Mouse (Mus musculus) erythroblast, adult 5-6 weeks (primary cell): ENCODE data around the gene 1700109H08Rik. TPM values are rescaled to one million over a fixed set of nuclear protein-coding genes. Genes with fewer than 3 reads are reported as not detected.
A peak's percentile ranks its signal among the peaks of the same experiment; 100 is the strongest.
"Not testable (repeated sequence)": the region's sequence is repeated elsewhere in the genome, so short reads cannot be mapped to it uniquely, and the experiment has no call there.

Experiments used
- ATAC-seq: replicated peaks from 2 replicates; pipeline ENCODE4 v1.8.0; 2016; ENCODE audit warnings: moderate number of reproducible peaks, mild to moderate bottlenecking, moderate TSS enrichment, inconsistent platforms; ENCODE audit not compliant: poor library complexity, low FRiP score, severe bottlenecking
- total RNA-seq, 2 experiments: library from RNA; stranded (forward) in 1 of 2; stranded (reverse) in 1 of 2; fragments of 150-400 nt in 1 of 2; fragments of 200-764, 138-1000 nt in 1 of 2; gene quantifications; 2 replicates each; pipeline versions ENCODE4 v1.2.3 to v1.2.4; 2015 to 2017; ENCODE audit warnings: low replicate concordance in 2 of 2

Gene 1700109H08Rik
- total RNA-seq (2015; ENCODE audit: low replicate concordance) (6.9 and 17.6 TPM in 2 replicates), total RNA-seq (2017; ENCODE audit: low replicate concordance) (9.5 and 21.3 TPM in 2 replicates)

DNA sequence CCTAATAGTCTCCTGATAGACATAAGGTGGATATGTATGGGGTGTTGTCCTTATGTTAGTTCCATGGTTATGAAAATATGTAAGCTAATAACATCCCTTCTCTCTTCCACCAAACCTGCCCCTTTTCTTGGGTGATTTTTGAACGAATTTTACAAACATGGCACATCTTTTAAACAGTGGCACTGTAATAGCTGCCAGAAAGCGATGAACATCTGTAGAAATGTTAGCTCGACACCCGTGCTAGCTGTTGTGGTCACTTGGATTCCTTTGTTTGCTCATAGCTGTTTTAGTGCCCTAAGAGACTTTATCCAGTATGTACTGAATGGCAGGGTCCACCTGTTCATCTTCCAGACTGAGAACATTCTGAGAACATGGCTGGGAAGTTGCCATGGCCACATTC lies at the start of gene 1700109H08Rik:
Gene 1700109H08Rik (plus strand): TSS at position 301 of the 400 bp plus-strand sequence.
- ATAC-seq: no peak

DNA sequence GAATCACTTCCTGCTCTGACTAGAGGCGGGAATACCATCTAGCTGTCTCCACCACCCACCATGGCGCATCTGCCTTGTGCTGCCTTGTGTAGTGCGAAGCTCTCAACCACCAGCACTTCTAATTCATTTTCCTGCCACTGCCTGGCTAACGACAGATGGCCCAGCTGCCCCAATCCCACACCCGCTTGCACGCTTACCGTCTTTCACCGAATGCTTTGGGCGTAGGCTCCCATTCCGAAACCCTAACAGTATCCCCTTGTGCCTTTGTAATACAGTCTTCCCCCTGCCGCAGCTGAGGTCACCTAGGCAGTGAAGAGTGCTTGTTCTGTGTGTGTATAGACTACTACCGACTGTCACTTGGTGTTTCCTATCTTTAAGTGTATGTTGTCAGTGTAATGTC lies 49.6 kb upstream of the 1700109H08Rik start:
- no peak for ATAC-seq

DNA sequence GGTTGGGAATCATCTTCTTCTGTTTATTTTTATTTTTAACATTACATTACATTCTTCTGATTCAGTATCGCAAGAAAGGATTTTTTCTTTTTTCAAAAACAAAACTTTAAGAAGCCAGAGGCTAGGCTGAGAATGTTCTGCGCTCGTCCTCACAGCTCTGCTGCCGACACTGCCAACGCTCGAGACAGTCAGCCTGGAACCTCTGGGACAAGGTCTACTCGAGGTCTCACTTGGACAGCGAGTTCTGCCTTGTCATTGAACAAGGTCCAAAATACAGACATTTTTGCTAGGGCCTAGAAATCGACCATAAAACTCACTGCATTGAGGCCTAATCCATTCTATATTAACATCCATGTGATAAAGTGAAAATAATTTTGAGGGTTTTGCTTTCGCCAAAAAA lies 48.5 kb upstream of the 1700109H08Rik start:
- no peak for ATAC-seq

DNA sequence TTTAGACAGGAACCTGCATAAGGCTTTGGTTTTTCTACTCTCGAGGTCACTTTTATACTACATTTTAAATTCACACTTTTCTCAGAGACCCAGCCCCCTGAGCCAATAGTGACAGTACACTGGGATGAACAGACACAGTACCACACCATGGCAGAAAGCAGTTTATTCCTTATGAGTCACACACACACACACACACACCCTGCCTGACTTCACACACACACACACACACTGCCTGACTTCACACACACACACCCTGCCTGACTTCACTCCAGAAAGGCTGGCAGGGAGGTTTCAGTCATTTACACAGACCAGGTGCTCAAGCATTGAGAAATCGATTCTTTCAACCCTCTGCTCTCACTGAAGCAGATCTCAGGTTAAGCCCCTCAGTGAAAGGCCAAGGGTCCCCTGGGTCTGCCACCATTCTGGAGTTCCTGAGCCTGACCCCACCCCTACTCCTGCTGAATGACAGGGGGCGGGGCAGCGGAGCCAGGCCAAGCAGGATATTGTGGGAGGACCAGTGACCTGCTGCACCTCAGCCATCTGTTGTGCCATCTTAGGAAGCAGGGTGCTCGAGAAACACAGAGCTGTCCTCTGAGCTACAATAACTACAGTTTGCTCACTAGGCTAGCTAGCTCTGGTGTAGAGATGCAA lies 44.2 kb upstream of the 1700109H08Rik start:
- no peak for ATAC-seq

DNA sequence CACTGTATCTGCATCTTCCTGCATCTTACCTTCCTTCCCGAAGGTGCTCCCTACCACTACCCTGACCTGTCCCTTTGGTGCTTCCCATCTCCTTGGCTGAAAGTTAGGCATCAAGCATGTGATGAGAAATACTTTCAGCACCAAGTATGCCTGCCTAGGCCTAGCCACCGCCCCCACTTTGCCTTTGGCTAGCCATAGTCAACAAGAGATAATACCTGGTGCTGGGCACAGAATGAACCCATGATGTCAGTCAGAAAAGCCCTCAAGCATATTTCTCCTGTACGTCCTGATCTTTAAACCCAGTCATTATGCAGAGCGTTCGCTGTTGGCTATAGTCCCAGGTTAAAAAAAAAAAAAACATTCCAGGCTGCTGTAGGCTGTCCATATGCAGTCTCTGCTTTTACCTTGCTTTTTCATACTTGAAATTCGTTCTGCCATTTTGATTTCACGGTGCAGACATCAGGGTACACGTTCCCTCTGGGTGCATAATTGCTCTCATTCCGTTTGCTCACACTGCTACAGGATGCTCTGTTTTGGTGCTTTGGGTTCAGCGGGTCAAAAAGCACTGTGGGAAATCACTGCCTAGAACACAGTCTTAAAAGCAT lies 41.7 kb upstream of the 1700109H08Rik start:
- no peak for ATAC-seq

DNA sequence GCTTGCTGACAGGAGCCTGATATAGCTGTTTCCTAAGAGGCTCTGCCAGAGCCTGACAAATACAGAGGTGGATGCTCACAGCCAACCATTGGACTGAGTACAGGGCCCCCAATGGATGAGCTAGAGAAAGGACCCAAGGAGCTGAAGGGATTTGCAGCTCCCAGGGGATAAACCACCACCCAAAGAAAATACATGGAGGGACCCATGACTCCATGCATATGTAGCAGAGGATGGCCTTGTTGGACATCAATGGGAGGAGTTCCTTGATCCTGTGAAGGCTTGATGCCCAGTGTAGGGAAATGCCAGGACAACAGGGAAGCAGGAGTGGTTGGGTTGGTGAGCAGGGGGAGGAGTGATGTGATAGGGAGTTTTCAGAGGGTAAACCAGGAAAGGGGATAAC lies 39.3 kb upstream of the 1700109H08Rik start:
- ATAC-seq: not testable (repeated sequence)

DNA sequence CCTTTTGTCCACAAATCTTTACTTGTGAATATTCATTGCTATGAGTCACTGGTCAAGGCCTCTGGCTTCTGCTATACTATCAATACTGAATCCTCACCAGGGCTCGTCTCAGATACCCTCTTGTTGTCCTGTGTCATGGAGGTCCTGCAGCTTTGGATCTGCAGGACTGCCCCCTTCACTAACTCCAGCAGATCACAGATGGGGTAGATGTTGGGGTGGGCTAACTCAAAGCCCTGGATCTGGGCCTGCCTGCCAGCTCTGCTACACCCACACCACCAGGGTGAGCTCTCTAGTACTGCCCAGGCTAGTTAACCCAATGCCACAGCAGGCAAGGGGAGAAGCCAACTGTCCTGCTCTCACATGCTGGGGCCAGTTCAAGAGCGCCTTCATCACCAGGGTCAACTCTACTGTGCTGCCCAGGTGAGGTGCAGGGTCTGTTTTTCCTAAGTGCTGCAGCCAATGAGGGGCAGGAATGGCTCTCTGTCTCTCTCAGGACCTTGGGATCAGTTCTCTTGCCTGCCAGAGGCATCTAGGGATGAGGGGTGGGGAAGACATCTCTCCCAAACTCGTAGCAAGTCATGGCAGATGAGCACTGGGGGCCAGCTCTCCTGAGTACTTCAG lies 34.7 kb upstream of the 1700109H08Rik start:
- ATAC-seq: no peak

DNA sequence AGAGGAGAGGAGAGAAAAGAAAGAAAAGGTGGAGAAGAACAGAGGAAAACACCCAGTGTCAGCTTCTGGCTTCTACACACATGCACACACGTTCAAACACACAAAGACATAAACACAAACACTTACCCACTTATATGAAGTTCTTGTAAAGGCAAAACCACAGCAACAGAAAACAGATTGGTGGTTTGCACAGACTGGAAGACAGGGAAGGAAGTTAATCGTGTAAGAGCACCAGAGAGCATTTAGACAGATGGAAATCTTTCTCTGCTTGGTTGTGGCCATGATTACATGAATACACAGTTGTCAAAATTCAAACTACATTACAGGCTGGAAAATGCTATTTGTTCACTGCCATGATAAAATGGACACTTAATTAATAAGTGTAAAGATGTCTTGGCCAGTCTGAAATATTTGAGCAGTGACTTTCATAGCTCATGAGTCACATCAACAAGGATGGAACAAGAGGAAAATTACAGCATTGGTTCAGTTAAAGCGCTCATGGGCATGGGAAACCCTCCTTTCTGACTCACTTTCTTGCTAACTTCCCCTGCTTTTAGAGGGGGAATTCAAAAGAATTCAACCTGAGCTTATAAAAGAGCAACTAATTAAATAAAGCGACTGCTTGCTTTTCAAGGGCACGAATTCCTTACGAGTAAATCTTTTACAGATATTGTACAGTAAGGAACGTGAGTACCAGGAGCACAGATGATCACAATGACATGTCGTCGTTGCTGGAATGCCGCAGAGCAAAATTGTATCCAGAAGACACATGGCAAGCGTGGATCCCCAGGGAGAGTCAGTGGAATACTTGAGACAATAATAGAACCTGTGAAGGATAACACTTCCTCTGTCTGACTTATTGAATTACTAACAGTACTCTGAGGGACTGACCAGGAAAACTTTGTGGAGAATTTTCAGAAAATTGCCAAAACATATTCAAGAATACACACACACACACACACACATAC lies 32.6 kb upstream of the 1700109H08Rik start:
- ATAC-seq: no peak

DNA sequence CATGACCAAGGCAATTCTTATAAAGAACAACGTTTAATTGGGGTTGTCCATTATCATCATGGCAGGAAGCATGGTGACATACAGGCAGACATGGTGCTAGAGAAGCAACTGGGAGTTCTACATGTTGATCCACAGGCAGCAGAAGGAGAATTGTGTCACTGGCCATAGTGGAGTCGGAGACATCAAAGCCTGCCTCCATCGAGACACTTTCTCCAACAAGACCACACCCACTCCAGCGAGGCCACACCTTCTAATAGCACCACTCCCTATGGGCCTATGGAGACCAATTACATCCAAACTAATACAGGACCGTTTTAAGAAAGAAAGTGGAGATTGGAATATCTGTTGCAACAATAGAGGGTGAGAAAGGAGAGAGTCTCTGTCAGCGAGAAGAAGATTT lies 29.5 kb upstream of the 1700109H08Rik start:
- ATAC-seq: no peak

DNA sequence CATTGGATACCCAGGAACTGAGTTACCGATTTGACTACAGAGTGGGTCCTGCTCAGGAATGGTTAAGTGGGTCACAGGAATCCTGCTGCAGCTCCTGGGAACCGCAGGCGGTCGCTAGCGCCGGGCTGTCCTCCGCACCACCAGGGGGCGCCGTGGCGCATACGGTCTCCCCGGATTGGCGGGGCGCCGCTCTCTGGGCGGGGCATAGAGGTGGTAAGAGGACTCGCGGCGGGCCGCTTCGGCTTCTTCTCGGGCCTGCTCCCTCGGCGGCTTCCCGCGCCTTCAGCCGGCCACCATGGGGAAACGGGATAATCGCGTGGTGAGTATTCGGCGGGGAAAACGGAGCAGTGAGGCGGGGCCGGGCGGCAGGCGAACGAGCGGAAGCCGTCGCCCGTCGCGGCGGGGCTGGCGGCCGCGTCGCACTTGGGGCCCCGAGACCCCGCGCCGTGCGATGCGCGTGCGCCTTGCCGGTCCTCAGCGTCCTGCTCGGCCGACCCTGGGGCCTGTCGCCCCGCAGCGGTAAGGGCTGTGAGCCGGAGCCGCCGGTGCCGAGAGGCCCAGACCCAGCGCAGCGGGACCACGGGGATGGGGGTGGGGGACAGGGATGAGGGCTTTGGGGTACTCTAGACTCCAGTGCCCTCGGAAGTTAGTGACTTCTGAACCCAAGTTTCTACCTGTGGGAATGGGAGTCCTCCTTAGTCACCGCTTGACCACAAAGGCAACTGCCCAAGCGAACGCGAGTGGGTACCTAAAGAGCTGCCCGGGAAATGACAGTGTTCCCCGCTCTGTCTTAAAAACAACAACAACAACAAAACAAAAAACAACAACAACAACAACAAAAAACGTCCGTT lies 27.5 kb upstream of the 1700109H08Rik start, which contains the start of gene Fam133b:
Gene Fam133b (plus strand): TSS at position 205 of the 851 bp plus-strand sequence.
- peak; percentile 98 for ATAC-seq

DNA sequence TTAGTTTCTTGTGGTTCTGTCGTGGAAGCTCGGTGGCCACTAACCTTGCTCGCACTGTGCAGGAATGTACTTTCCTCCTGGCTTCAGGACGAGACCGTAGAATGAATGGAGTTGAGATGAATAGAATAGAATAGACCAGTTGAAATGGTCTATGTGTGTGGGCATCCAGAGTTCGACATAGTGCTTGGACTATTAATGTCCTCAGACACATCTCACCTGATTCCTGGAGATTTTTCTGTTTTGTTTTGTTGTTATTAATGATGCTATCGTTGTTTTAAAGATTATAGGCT lies 26.9 kb upstream of the 1700109H08Rik start:
- ATAC-seq: no peak

DNA sequence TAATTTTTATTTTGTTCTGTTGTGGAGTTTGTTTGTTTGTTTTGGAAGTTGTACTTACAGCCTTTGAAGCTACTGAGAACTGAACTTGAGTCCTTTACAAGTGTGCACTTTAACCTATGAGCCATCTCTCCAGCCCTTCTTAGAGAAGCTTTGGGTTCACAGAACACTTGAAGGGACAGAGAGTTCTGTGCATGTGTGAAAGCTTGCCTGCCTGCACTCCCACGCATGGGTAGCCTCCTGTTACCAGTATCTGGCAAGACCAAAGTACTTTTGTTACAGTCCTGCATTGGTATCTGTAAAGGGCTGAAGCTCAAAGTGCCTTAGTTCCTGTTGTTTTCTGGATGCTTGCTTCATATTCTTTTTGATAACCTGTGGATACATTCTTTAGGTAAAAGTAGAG lies 25.1 kb upstream of the 1700109H08Rik start:
- no peak for ATAC-seq

DNA sequence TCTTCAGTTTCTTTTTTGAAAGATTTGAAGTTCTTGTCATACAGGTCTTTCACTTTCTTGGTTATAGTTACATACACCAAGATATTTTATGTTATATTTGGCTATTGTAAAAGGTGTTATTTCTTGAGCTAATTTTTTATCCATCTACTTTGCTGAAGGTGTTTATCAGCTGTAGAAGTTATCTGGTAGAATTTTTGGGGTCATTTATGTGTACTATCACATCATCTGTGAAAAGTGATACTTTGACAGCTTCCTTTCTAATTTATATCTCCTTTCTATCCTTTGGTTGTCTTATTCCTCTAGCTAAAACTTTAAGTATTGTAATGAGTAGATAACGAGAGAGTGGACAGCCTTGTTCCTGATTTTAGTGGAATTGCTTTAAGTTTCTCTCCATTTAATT lies 19.9 kb upstream of the 1700109H08Rik start:
- ATAC-seq: no peak

DNA sequence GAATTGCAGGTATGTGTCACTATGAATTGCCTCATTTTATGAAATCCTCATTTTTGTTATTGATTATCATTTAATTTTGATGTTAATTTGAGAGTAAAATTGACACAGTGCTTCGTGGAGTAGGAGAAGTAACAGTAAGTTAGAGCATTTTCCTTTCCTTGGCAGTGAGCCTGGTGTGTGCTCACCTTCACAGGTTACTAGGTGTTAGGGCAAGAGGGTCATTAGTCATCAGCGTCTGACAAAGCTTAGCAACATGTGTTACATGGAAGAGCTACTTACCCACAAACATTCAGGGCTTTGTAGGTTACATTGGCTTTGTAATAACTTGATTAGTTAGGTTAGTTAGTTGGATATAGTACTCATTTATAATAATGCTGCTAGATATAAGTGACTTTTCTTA lies 17.2 kb upstream of the 1700109H08Rik start:
- ATAC-seq: no peak

DNA sequence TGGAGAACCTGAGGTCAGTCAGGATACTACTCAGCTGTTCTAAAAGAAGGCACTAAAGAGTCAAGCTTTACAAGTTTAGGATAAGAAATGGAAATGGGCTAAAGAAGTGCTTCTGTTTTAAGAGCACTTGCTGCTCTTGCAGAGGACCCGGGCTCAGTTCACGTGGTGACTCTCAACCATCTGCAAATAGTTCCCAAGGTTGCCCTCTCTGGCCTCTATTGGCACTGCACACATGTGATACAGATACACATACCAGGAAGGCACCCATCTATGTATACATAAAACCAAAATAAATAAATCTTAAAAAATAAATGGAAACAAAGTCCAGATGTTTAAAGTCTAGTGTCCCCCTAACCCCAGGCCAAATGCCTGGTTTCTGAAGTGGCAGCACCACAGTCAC lies 3.5 kb downstream of the 1700109H08Rik start:
- ATAC-seq: no peak

DNA sequence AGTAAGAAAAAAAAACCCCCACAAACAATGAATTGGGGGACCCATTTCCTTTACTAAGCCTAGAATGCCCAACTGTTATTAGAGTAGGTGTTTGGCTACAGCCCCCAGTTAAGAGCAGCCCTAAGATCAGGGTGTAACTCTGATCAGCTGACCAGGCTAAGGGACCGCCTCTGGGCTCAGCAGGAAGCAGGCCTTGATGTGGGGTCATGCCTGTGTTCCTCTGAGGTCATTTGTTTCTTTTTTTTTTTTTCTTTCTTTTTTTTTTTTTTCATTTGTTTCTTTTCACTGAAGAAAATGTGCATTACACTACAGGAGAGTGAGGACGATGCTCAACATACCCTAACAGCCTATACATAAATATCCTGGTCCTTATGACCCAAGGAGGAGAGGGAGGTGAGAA lies 6.6 kb downstream of the 1700109H08Rik start:
- no peak for ATAC-seq

DNA sequence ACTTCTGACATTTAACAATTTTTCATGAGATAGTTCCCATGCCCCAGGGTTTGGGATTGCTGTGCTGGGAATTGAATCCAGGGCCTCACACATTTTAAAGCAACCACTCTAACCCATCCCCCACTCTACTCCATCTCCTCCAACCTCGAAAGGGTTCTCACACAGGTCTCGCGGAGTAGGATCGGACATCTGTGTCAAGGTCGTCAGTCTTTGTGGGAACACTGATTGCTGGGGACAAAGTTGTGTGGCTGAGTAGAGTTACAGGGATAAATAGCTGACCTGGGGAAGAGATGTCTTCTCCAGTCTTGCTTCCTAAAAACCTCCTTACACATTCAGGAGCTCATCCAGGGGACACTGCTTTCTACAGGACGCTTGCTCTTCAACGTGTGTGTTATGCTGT lies 7.7 kb downstream of the 1700109H08Rik start:
- ATAC-seq: no peak

DNA sequence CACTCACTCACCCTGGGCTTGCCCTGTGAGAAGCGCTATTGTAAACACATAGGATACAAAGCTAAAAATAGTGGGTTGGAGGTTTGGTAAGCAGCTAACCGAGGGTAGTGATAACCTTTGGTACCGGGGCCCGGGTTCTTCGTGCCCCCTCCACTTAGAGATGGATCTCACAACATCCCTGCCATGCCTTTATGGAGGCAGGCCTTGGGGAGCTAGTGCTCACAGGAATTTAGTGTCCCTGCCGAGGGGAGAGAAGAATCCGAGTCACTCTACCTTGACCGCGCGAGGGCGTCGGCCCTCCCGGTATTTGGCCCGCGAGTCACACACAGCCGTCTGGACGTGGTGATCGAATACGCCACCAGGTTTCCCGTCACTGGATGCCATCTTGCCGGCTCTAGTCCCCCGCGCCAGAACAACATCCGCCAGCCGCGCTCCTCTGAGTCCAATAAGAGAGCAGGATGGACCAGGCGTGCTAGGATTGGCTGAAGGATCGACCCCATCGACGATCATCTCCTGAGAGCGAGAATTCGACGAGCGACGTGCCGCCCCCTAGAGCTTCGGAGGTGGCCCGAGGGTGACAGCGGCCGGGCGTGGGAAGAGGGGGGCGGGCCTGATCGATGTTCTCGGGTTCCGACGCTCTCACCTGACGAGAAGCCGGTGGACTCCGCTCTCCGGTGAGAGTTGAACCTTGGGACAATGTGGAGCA lies 24.5 kb downstream of the 1700109H08Rik start, which contains the start of gene Pex1:
Gene Pex1 (plus strand): TSS at position 374 of the 706 bp plus-strand sequence.
- peak; percentile 92 for ATAC-seq

DNA sequence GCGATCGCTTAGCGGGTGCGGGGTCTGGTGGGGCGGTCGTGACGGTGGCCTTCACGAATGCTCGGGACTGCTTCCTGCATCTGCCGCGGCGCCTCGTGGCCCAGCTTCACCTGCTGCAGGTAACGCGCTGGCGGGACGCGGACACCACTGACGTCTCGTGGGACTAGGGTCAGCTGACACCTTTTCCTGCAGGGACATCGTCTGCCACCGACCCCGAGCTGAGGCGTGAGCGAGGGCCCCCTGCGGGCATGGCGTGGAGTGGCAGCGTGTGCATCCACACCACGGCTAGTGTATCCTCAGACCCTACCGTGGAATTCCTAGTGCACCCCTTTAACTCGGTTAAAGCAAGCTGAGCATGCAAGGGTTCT lies 25.0 kb downstream of the 1700109H08Rik start, which contains the start of gene Rbm48:
Gene Rbm48 (minus strand): TSS at position 187 of the 368 bp plus-strand sequence.
- ATAC-seq: peak; percentile 88
